In genomic region chr15:84323966-84324869, GRCm38 (mm10) we compare ENCODE assay signal across 13 mouse cellular contexts. TPM values are rescaled to one million over a fixed set of nuclear protein-coding genes. Genes with fewer than 3 reads are reported as not detected.
DNase-seq lines count a peak whose midpoint lies in the region; ATAC-seq and TF ChIP-seq lines count a peak whose summit lies in the region.
"Had no signal": no experiment of that assay in that cellular context is flagged by ENCODE, and none has a peak within 500 bp of the region (broad histone marks: within the 10 kb centered on the region; RNA-seq: fewer than 3 reads in every experiment).

Gene Parvg (plus strand): TSS chr15:84324026.

- no peaks in the 10 kb centered on the region for H3K4me1 ChIP-seq in heart, postnatal 0 days (ENCODE audit: control insufficient read depth, insufficient read depth)
- no peaks in the 10 kb centered on the region for H3K4me1 ChIP-seq in heart, embryonic 12.5 days (replicated peaks)
- peaks cover 12% of the 10 kb centered on the region; the same call in 1 of the 2 replicates for H3K4me1 ChIP-seq in liver, embryonic 15.5 days (replicated peaks)
- peaks cover 14% of the 10 kb centered on the region for H3K4me1 ChIP-seq in kidney, embryonic 16.5 days (ENCODE audit: insufficient read depth, low read length)
- H3K4me1 ChIP-seq in midbrain, embryonic 14.5 days (ENCODE audit: control insufficient read depth, insufficient read depth, low read length) = no peaks in the 10 kb centered on the region
- H3K4me1 ChIP-seq: lung, embryonic 15.5 days had no signal

- TF ChIP-seq CTCF in heart, postnatal 0 days (IDR thresholded peaks at IDR 0.05; ENCODE audit: low read depth) = no peak

- H3K4me3 ChIP-seq in heart, postnatal 0 days (ENCODE audit: low read depth, low read length) = peak within 1 kb of the TSS; percentile 24; the same call in 1 of the 2 replicates
- H3K4me3 ChIP-seq in heart, embryonic 12.5 days = no peak within 1 kb of the TSS
- H3K4me3 ChIP-seq in liver, embryonic 15.5 days (replicated peaks) = peak within 1 kb of the TSS; percentile 46
- H3K4me3 ChIP-seq in kidney, embryonic 16.5 days (ENCODE audit: low read length) = no peak within 1 kb of the TSS
- no peak within 1 kb of the TSS for H3K4me3 ChIP-seq in midbrain, embryonic 14.5 days (replicated peaks; ENCODE audit: low read depth, low read length)
- H3K4me3 ChIP-seq: embryonic facial prominence, embryonic 15.5 days; heart, adult 2 months; lung, embryonic 15.5 days had no signal

- H3K9me3 ChIP-seq in heart, postnatal 0 days (replicated peaks; ENCODE audit: control insufficient read depth, low read length) = no peaks in the 10 kb centered on the region
- no peaks in the 10 kb centered on the region for H3K9me3 ChIP-seq in heart, embryonic 12.5 days (replicated peaks)
- no peaks in the 10 kb centered on the region for H3K9me3 ChIP-seq in liver, embryonic 15.5 days (replicated peaks)
- no peaks in the 10 kb centered on the region for H3K9me3 ChIP-seq in kidney, embryonic 16.5 days (ENCODE audit: low read length)
- no peaks in the 10 kb centered on the region for H3K9me3 ChIP-seq in midbrain, embryonic 14.5 days (ENCODE audit: control insufficient read depth, low read length)
- H3K9me3 ChIP-seq: embryonic facial prominence, embryonic 15.5 days; lung, embryonic 15.5 days had no signal

- 62% methylated on average over 10 of the region's 10 CpGs for WGBS in heart, postnatal 0 days
- WGBS in heart, embryonic 12.5 days = 69% methylated on average over 10 of the region's 10 CpGs
- 29% methylated on average over 10 of the region's 10 CpGs for WGBS in liver, embryonic 15.5 days (ENCODE audit: insufficient replicate concordance)
- 77% methylated on average over 10 of the region's 10 CpGs for WGBS in kidney, embryonic 16.5 days
- 90% methylated on average over 10 of the region's 10 CpGs for WGBS in midbrain, embryonic 14.5 days

- no peak for ATAC-seq in heart, postnatal 0 days (ENCODE audit: insufficient read depth, low read depth)
- no peak for ATAC-seq in heart, embryonic 12.5 days (ENCODE audit: insufficient number of reproducible peaks, low FRiP score)
- ATAC-seq in liver, embryonic 15.5 days (ENCODE audit: insufficient read depth) = no peak
- no peak for ATAC-seq in kidney, embryonic 16.5 days (ENCODE audit: low FRiP score, low TSS enrichment)
- no peak for ATAC-seq in midbrain, embryonic 14.5 days (ENCODE audit: low FRiP score, low TSS enrichment)

- no peaks in the 10 kb centered on the region for H3K36me3 ChIP-seq in heart, postnatal 0 days (replicated peaks; ENCODE audit: control insufficient read depth, insufficient read depth, low read length)
- H3K36me3 ChIP-seq in heart, embryonic 12.5 days = no peaks in the 10 kb centered on the region
- no peaks in the 10 kb centered on the region for H3K36me3 ChIP-seq in liver, embryonic 15.5 days (replicated peaks)
- H3K36me3 ChIP-seq in kidney, embryonic 16.5 days (ENCODE audit: insufficient read depth, low read length) = no peaks in the 10 kb centered on the region
- no peaks in the 10 kb centered on the region for H3K36me3 ChIP-seq in midbrain, embryonic 14.5 days (ENCODE audit: control insufficient read depth, insufficient read depth, low read length)
- H3K36me3 ChIP-seq: embryonic facial prominence, embryonic 15.5 days; lung, embryonic 15.5 days had no signal

- H3K27me3 ChIP-seq in heart, postnatal 0 days (ENCODE audit: control insufficient read depth, insufficient read depth, low read length) = peaks cover 6% of the 10 kb centered on the region; the same call in 1 of the 2 replicates
- H3K27me3 ChIP-seq in heart, embryonic 12.5 days (replicated peaks) = peaks cover 11% of the 10 kb centered on the region; the same call in 1 of the 2 replicates
- H3K27me3 ChIP-seq in liver, embryonic 15.5 days = no peaks in the 10 kb centered on the region
- H3K27me3 ChIP-seq in kidney, embryonic 16.5 days (ENCODE audit: insufficient read depth, low read length) = no peaks in the 10 kb centered on the region
- no peaks in the 10 kb centered on the region for H3K27me3 ChIP-seq in midbrain, embryonic 14.5 days (ENCODE audit: control insufficient read depth, insufficient read depth, low read length)
- H3K27me3 ChIP-seq: embryonic facial prominence, embryonic 15.5 days; lung, embryonic 15.5 days had no signal

- H3K4me2 ChIP-seq in heart, postnatal 0 days (ENCODE audit: low read depth, low read length) = peak within 1 kb of the TSS; percentile 34; the same call in 1 of the 2 replicates
- no peak within 1 kb of the TSS for H3K4me2 ChIP-seq in heart, embryonic 12.5 days
- peak within 1 kb of the TSS; percentile 53 for H3K4me2 ChIP-seq in liver, embryonic 15.5 days
- H3K4me2 ChIP-seq in kidney, embryonic 16.5 days (replicated peaks; ENCODE audit: low read depth, low read length) = no peak within 1 kb of the TSS
- no peak within 1 kb of the TSS for H3K4me2 ChIP-seq in midbrain, embryonic 14.5 days (ENCODE audit: low read length)
- H3K4me2 ChIP-seq: embryonic facial prominence, embryonic 15.5 days; lung, embryonic 15.5 days had no signal

- no peak for DNase-seq in heart, postnatal 0 days (ENCODE audit: low spot score)
- DNase-seq in MEL-GATA-1-ER (ENCODE audit: extremely low read depth, low read depth) = peak; percentile 43
- peak; percentile 38 to 68 for DNase-seq in spleen, postnatal 10 days (ENCODE audit: low spot score in 2 of 2)
- DNase-seq in urinary bladder, postnatal 36 days (ENCODE audit: low spot score in 2 of 2) = no peak
- no peak for DNase-seq in midbrain, embryonic 14.5 days
- DNase-seq: adrenal gland, postnatal 25 days; retina, postnatal 1 day had no signal

- peak within 1 kb of the TSS; percentile 20; the same call in 1 of the 2 replicates for H3K27ac ChIP-seq in heart, postnatal 0 days (ENCODE audit: low read depth)
- H3K27ac ChIP-seq in heart, embryonic 12.5 days (ENCODE audit: poor library complexity, severe bottlenecking) = no peak within 1 kb of the TSS
- H3K27ac ChIP-seq in liver, embryonic 15.5 days (replicated peaks) = peak within 1 kb of the TSS; percentile 67
- H3K27ac ChIP-seq in kidney, embryonic 16.5 days (ENCODE audit: low read length) = no peak within 1 kb of the TSS
- no peak within 1 kb of the TSS for H3K27ac ChIP-seq in midbrain, embryonic 14.5 days (replicated peaks; ENCODE audit: low read depth, low read length)
- H3K27ac ChIP-seq: embryonic facial prominence, embryonic 15.5 days; heart, adult 2 months; lung, embryonic 15.5 days had no signal

- H3K9ac ChIP-seq in heart, postnatal 0 days (replicated peaks; ENCODE audit: low read depth, low read length) = no peak within 1 kb of the TSS; the same call in 1 of the 2 replicates
- H3K9ac ChIP-seq in heart, embryonic 12.5 days = no peak within 1 kb of the TSS
- peak within 1 kb of the TSS; percentile 42 for H3K9ac ChIP-seq in liver, embryonic 15.5 days
- H3K9ac ChIP-seq in kidney, embryonic 16.5 days (replicated peaks; ENCODE audit: low read length) = no peak within 1 kb of the TSS
- no peak within 1 kb of the TSS for H3K9ac ChIP-seq in midbrain, embryonic 14.5 days (replicated peaks; ENCODE audit: low read length)
- H3K9ac ChIP-seq: embryonic facial prominence, embryonic 15.5 days; lung, embryonic 15.5 days had no signal

- TF ChIP-seq EP300 in heart, postnatal 0 days (IDR thresholded peaks at IDR 0.05; ENCODE audit: low read depth) = no peak

RNA-seq across cellular contexts. Expression of gene Parvg, which starts in this region (rescaled TPM):
- total RNA-seq in heart, postnatal 0 days (2014; rRNA removed; ENCODE audit: low replicate concordance) = 0.11 and 2.2 TPM in 2 replicates
- 0.68 and 1.2 TPM in 2 replicates for polyA plus RNA-seq in heart, postnatal 0 days (2015; fragmentation: Nextera tagmentation; extraction: Ambion mirVana)
- 0.92 and 1.4 TPM in 2 replicates for polyA plus RNA-seq in heart, embryonic 12.5 days (2016; fragmentation: Nextera tagmentation; extraction: Ambion mirVana)
- 13.1 and 13.8 TPM in 2 replicates for polyA plus RNA-seq in liver, embryonic 15.5 days (2015; fragmentation: Nextera tagmentation; extraction: Ambion mirVana)
- polyA plus RNA-seq in kidney, embryonic 16.5 days (2015; fragmentation: Nextera tagmentation; extraction: Ambion mirVana) = 1.6 and 2.1 TPM in 2 replicates
- 0.72 TPM in 2 replicates for polyA plus RNA-seq in midbrain, embryonic 14.5 days (2014; fragmentation: Nextera tagmentation; extraction: Ambion mirVana)

Comparison
In these comparisons a context has a peak if more than half of its experiments do, and no peak if none do; other contexts are left out.
1. H3K27ac ChIP-seq: peak in heart, postnatal 0 days (single experiment) and liver, embryonic 15.5 days (single experiment); none in heart, embryonic 12.5 days (single experiment), kidney, embryonic 16.5 days (single experiment) and midbrain, embryonic 14.5 days (single experiment).
2. H3K4me2 ChIP-seq: peak in heart, postnatal 0 days (single experiment) and liver, embryonic 15.5 days (single experiment); none in heart, embryonic 12.5 days (single experiment), kidney, embryonic 16.5 days (single experiment) and midbrain, embryonic 14.5 days (single experiment).
3. H3K4me3 ChIP-seq: peak in heart, postnatal 0 days (single experiment) and liver, embryonic 15.5 days (single experiment); none in heart, embryonic 12.5 days (single experiment), kidney, embryonic 16.5 days (single experiment) and midbrain, embryonic 14.5 days (single experiment).
4. DNase-seq: peak in MEL-GATA-1-ER (single experiment) and spleen, postnatal 10 days (2 of 2); none in heart, postnatal 0 days (single experiment), urinary bladder, postnatal 36 days (0 of 2) and midbrain, embryonic 14.5 days (single experiment).